Mouse (Mus musculus) heart, adult 2 months (tissue): ENCODE measurements around the gene Cmtm7. TPM values are rescaled to one million over a fixed set of nuclear protein-coding genes. Genes with fewer than 3 reads are reported as not detected.
A peak's percentile ranks its signal among the peaks of the same experiment; 100 is the strongest.

Source experiments
- DNase-seq, 2 experiments: peaks; one replicate each; pipeline ENCODE4 v3.0.0; 2021
- H3K27ac ChIP-seq: fragments of 200-600 bp; 2 replicates; pipeline ENCODE4 v1.8.1; 2022
- H3K27me3 ChIP-seq: fragments of 200-500 bp; 2 replicates; pipeline ENCODE4 v1.6.1; 2012; ENCODE audit warnings: mild to moderate bottlenecking, low read length, inconsistent platforms, mixed read lengths; ENCODE audit not compliant: control insufficient read depth, insufficient read depth
- H3K36me3 ChIP-seq: fragments of 200-500 bp; 2 replicates; pipeline ENCODE4 v1.6.1; 2012; ENCODE audit warnings: low read length, inconsistent platforms; ENCODE audit not compliant: control insufficient read depth, insufficient read depth
- H3K4me1 ChIP-seq: fragments of 200-500 bp; 2 replicates; pipeline ENCODE4 v1.6.1; 2011; ENCODE audit warnings: low read length; ENCODE audit not compliant: control insufficient read depth, insufficient read depth
- H3K4me3 ChIP-seq: fragments of 200-600 bp; 2 replicates; pipeline ENCODE4 v1.8.1; 2022
- H3K79me2 ChIP-seq: fragments of 200-500 bp; replicated peaks from 2 replicates; pipeline ENCODE4 v1.6.1; 2012; ENCODE audit warnings: mild to moderate bottlenecking, inconsistent platforms, low read length, moderate library complexity, mixed read lengths; ENCODE audit not compliant: control insufficient read depth, insufficient read depth
- H3K9ac ChIP-seq: fragments of 200-500 bp; 2 replicates; pipeline ENCODE4 v1.6.1; 2012; ENCODE audit warnings: low read depth, mild to moderate bottlenecking, control low read depth, inconsistent platforms, low read length, mixed read lengths
- CTCF ChIP-seq: fragments of 200-600 bp; IDR thresholded peaks from 2 replicates; pipeline ENCODE4 v1.8.1; 2022; ENCODE audit warnings: antibody characterized with exemption, mild to moderate bottlenecking, moderate library complexity
- EP300 ChIP-seq: fragments of 200-500 bp; IDR thresholded peaks from 2 replicates; pipeline ENCODE4 v1.6.1; 2011; ENCODE audit warnings: low read depth, low read length, control low read depth; ENCODE audit not compliant: insufficient read depth
- POLR2A ChIP-seq: fragments of 200-500 bp; IDR thresholded peaks from 2 replicates; pipeline ENCODE4 v1.6.1; 2011; ENCODE audit warnings: mild to moderate bottlenecking, low read depth, low read length, control low read depth; ENCODE audit not compliant: insufficient read depth
- WGBS: fragments of 180-500 bp; shearing (Covaris S2); methylation state at CpG from one replicate; pipeline ENCODE4 v1.1.7; 2018; 5-methylcytosine and 5-hydroxymethylcytosine counted together
- intact Hi-C: fragments of 180-260 bp; cut with DNase I; formaldehyde crosslinking; loops from one replicate; pipeline ENCODE4 v1.15.1; 2025
- polyA plus RNA-seq: library from polyadenylated mRNA; depleted of rRNA; stranded (reverse); fragments of >200 nt; gene quantifications from 2 replicates; pipeline ENCODE4 v1.2.3, GENCODE M21; 2012
- total RNA-seq, 2 experiments: library from RNA; stranded (reverse); gene quantifications; 2 replicates each; pipeline ENCODE4 v1.2.3; 2021

The Cmtm7 gene
- total and polyA plus RNA-seq, 3 experiments = 11.5 to 46.6 (median 12.6) TPM

GRCm38 (mm10) chr9:114785432-114786125, 3.9 kb upstream of the Cmtm7 start:
- H3K4me3 ChIP-seq = no peak overlapping the region
- intact Hi-C loops = no loop called here
- no peak overlapping the region for H3K27ac ChIP-seq
- TF ChIP-seq CTCF (no peak), EP300 (no peak), POLR2A (no peak)
- no peaks in the 10 kb centered on the region for H3K36me3 ChIP-seq
- H3K4me1 ChIP-seq = no peaks in the 10 kb centered on the region
- no peak for DNase-seq
- H3K9ac ChIP-seq = no peak overlapping the region
- WGBS = 38% methylated on average over 16 of the region's 16 CpGs
- no peaks in the 10 kb centered on the region for H3K27me3 ChIP-seq
- H3K79me2 ChIP-seq = no peaks in the 10 kb centered on the region

DNA sequence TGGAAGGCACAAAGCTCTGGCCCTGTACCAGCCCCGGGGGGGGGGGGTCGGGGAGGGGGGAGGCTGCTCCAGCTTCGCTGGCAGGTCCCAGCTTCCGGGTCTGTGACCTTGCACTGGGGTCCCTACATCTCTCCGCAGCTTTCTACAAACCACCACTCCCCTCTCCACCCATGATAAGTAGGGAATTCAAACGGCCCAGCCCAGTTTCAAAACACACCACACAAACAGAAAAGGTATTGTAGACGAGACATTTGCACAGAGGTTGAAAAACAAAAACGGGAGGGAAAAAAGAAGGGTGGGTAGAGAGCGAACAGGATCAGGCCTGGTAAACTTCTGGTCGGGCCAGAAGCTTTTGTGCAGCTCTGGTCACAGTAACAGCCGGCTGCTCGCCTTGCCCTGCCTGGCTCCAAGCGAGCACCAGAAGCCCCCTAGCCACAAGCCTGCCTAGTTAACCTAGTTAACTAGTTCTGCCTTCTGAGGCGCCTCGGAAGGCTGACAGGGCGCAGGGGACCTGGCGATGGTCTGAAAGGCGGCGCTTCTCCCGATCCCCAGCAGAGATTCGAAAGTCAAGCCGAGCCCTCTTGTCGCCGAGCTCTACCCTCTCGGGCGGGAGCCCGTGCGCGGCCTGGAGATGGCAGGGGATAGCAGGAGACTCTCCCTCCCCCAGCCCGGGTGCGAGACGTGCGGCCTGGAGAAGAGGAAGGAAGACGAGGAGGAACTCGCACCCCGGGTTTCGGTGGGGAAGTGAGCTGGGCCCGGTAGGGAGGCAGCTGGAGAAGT, 720 bp downstream of the Cmtm7 start:
- 2% methylated on average over 38 of the region's 38 CpGs for WGBS
- no peaks in the 10 kb centered on the region for H3K79me2 ChIP-seq
- H3K4me3 ChIP-seq = peak overlapping the region; percentile 75

GRCm38 (mm10) chr9:114779984-114780745, 1.5 kb downstream of the Cmtm7 start:
- DNase-seq = peak; percentile 27 to 40
- peak overlapping the region; percentile 2; the same call in 1 of the 2 replicates for H3K9ac ChIP-seq
- H3K36me3 ChIP-seq = no peaks in the 10 kb centered on the region
- H3K79me2 ChIP-seq = no peaks in the 10 kb centered on the region
- no peaks in the 10 kb centered on the region for H3K27me3 ChIP-seq
- H3K27ac ChIP-seq = peak overlapping the region; percentile 82
- no peaks in the 10 kb centered on the region for H3K4me1 ChIP-seq
- TF ChIP-seq EP300 (no peak), CTCF (no peak), POLR2A (no peak)
- peak overlapping the region; percentile 6; the same call in 1 of the 2 replicates for H3K4me3 ChIP-seq
- 55% methylated on average over 23 of the region's 23 CpGs for WGBS
- intact Hi-C loops = loop anchor here (2.0 kb wide), 1 partner anchor 27 kb away; no protein-coding TSS in a partner anchor

More for the DNA sequence above, 720 bp downstream of the Cmtm7 start:
- peak; percentile 75 to 80 for DNase-seq
- TF ChIP-seq EP300 (no peak), CTCF (no peak), POLR2A (0 out of 2 replicates have a peak, but pooled peaks have one; percentile 21)
- Histone ChIP-seq H3K4me1 (no peaks in the 10 kb centered on the region), H3K27ac (peak overlapping the region; percentile 82), H3K27me3 (no peaks in the 10 kb centered on the region), H3K9ac (peak overlapping the region; percentile 59), H3K36me3 (no peaks in the 10 kb centered on the region)
- intact Hi-C loops = loop anchor here (2.0 kb wide), 1 partner anchor 28 kb away; no protein-coding TSS in a partner anchor

- no peak overlapping the region for H3K9ac ChIP-seq
- TF ChIP-seq EP300 (no peak), CTCF (no peak), POLR2A (no peak)
- intact Hi-C loops = no loop called here
Observed at GRCm38 (mm10) chr9:114778877-114779276, 2.8 kb downstream of the Cmtm7 start.

GRCm38 (mm10) chr9:114778047-114778390, 3.6 kb downstream of the Cmtm7 start:
- H3K79me2 ChIP-seq = no peaks in the 10 kb centered on the region
- no peaks in the 10 kb centered on the region for H3K36me3 ChIP-seq
- H3K27ac ChIP-seq = no peak overlapping the region
- no peak overlapping the region for H3K4me3 ChIP-seq
- intact Hi-C loops = no loop called here
- no peak for TF ChIP-seq EP300
- no peak for TF ChIP-seq POLR2A
- TF ChIP-seq CTCF = no peak
- WGBS = 82% methylated on average over 7 of the region's 7 CpGs
- no peaks in the 10 kb centered on the region for H3K27me3 ChIP-seq
- no peak overlapping the region for H3K9ac ChIP-seq
- DNase-seq = no peak
- peaks cover 5% of the 10 kb centered on the region for H3K4me1 ChIP-seq

More at GRCm38 (mm10) chr9:114778877-114779276, 2.8 kb downstream of the Cmtm7 start:
- H3K27me3 ChIP-seq = no peaks in the 10 kb centered on the region
- peaks cover 5% of the 10 kb centered on the region for H3K4me1 ChIP-seq
- H3K27ac ChIP-seq = no peak overlapping the region
- no peak overlapping the region for H3K4me3 ChIP-seq
- WGBS = 86% methylated on average over 7 of the region's 7 CpGs
- no peak for DNase-seq
- H3K36me3 ChIP-seq = no peaks in the 10 kb centered on the region
- no peaks in the 10 kb centered on the region for H3K79me2 ChIP-seq
